Mouse (Mus musculus) adrenal gland, postnatal 4 days (tissue): ENCODE measurements around the gene Mroh2a. TPM values are rescaled to one million over a fixed set of nuclear protein-coding genes. Genes with fewer than 3 reads are reported as not detected.

Experiments
- DNase-seq, 2 experiments: peaks; one replicate each; pipeline ENCODE4 v3.0.0; 2021 to 2022; ENCODE audit warnings: low spot score in 2 of 2, mixed read lengths in 2 of 2
- total RNA-seq, 2 experiments: library from RNA; stranded (reverse); gene quantifications; 2 replicates each; pipeline ENCODE4 v1.2.3; 2021

Gene Mroh2a
- total RNA-seq, 2 experiments from 2014 or later, result 0.20 to 0.42 TPM

DNA sequence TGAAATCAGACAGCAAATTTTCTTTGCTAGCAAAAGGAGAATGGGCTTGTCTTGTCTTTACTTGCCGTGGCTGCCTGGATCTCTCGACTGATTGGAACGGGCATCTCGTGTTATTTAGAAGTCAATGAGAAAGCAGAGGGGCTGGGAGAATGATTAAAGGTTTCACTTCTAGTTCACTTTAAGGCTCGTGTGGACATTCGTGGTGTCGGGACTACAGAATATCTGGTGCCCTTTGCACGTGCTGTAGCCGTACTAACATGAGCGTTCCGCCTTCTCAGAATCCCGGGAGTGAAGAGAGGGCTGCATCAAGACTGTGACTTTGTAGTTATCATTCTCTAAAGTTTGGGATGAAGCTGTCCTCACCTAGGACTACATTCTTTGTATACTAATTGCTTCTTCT, 80.4 kb downstream of the Mroh2a start:
- no peak for DNase-seq

DNA sequence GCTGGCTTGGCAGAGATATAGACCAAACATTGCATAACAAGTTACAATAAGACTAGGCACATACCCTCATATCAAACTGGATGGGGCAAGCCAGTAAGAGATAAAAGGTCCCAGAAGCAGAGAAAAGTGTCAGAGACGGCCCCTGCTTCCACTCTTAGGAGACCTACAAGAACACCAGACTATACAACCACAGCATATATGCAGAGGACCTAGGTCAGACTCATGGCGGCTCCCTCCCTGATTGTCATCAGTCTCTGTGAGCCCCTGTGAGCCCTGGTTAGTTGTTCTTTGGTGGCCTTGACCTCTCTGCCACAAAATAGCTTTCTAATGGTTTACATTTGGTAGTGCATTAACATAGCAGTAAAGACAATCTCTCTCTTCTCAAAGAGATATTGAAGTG, 82.2 kb downstream of the Mroh2a start:
- no peak for DNase-seq

DNA sequence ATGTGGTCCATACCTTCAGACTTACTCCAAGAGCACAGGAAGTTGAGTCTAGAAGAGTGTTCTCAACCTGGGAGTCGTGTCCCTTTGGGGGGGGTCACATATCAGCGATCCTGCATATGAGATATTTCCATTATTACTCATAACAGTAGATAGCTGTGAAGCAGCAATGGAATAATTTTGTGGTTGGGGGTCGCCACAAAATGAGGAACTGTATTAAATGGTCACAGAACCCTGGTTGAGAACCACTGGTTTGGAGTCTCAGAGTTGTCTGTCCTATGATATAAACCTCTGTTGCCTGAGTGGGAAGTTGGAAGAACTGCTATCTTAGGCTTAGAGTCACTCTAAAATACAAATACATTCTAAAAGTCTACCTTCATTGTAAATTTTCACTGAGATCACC, 83.1 kb downstream of the Mroh2a start:
- DNase-seq, result no peak

DNA sequence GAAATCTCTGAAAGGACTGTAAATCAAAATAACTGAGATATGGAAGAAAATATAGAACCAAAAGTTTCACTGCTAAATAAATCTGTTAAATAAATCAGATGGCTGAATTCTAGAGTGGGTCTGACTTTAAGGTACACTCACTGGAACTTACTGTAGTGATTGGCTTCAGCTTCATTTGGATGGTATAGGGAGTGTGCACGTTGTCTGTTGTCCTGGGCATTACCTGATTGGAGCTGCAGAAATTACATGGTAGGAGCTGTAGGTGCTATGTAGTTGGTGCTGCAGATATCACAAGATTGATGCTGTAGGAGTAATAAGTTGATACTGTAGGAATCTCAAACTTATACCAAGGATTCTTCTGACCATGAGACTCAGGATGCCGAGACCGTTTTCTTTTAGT, 83.6 kb downstream of the Mroh2a start:
- no peak for DNase-seq

Other genes with a start within 250 kb of the Mroh2a start
- gene Usp40, start 218.4 kb upstream of the Mroh2a start, total RNA-seq, result 10 to 100 TPM; 35.7 to 39.6 TPM
- 1 to 10 TPM; 2.8 to 3.2 TPM for gene Ugt1a10, start 171.6 kb upstream of the Mroh2a start, total RNA-seq
- gene Ugt1a9, start 156.2 kb upstream of the Mroh2a start, total RNA-seq, result 1 to 10 TPM in 1 of 2 experiments, under 1 TPM in 1; 0.22 to 2.3 TPM
- not detected for gene Ugt1a8, start 139.2 kb upstream of the Mroh2a start, total RNA-seq
- 1 to 10 TPM; 2.1 to 5.4 TPM for gene Ugt1a7c, start 131.9 kb upstream of the Mroh2a start, total RNA-seq
- gene Ugt1a6b, start 123.7 kb upstream of the Mroh2a start, total RNA-seq, result 1 to 10 TPM; 1.7 to 8.0 TPM
- gene Ugt1a6a, start 92.2 kb upstream of the Mroh2a start, total RNA-seq, result 1 to 10 TPM; 5.2 to 6.3 TPM
- gene Ugt1a5, start 61.0 kb upstream of the Mroh2a start, total RNA-seq, result under 1 TPM; 0.64 to 0.68 TPM
- gene Ugt1a2, start 26.4 kb upstream of the Mroh2a start, total RNA-seq, result 10 to 100 TPM in 1 of 2 experiments, 1 to 10 TPM in 1; 1.0 to 31.4 TPM
- 1 to 10 TPM; 3.3 to 4.2 TPM for gene Dnajb3, start 21.2 kb upstream of the Mroh2a start, total RNA-seq
- gene Ugt1a1, start 15.0 kb upstream of the Mroh2a start, total RNA-seq, result 10 to 100 TPM in 1 of 2 experiments, 1 to 10 TPM in 1; 1.5 to 43.6 TPM
- 100 to 1,000 TPM; 124 to 130 TPM for gene Hjurp, start 50.6 kb downstream of the Mroh2a start, total RNA-seq
- under 1 TPM in 1 of 2 experiments, not detected in 1; 0.06 TPM for gene Trpm8, start 50.7 kb downstream of the Mroh2a start, total RNA-seq
- 10 to 100 TPM; 42.2 to 83.6 TPM for gene Spp2, start 180.0 kb downstream of the Mroh2a start, total RNA-seq